Mouse (Mus musculus) hindbrain, embryonic 15.5 days (tissue): ENCODE measurements at regions not wholly inside any gene's neighbourhood (a gene's known extent, or its start where the extent isn't known, plus 50 kb on each side); places are given as distances from the start of the nearest gene placed in this dataset.

Experiments
- ATAC-seq: fragments of 200-750 bp; cut with Nextera tagmentation; 2 replicates; pipeline ENCODE4 v1.8.0; 2017; ENCODE audit warnings: low read depth, moderate number of reproducible peaks, moderate TSS enrichment; ENCODE audit not compliant: low FRiP score
- H3K27ac ChIP-seq: fragments of 300-500 bp; sonication (generic); replicated peaks from 2 replicates; pipeline ENCODE4 v1.5.1; 2015; ENCODE audit warnings: mild to moderate bottlenecking, inconsistent platforms
- H3K27me3 ChIP-seq: fragments of 300-500 bp; sonication (generic); 2 replicates; pipeline ENCODE4 v1.6.1; 2015; ENCODE audit warnings: control low read depth, inconsistent platforms
- H3K36me3 ChIP-seq: fragments of 300-500 bp; sonication (generic); 2 replicates; pipeline ENCODE4 v1.6.1; 2015; ENCODE audit warnings: control low read depth, inconsistent platforms
- H3K4me1 ChIP-seq: fragments of 300-500 bp; sonication (generic); replicated peaks from 2 replicates; pipeline ENCODE4 v1.6.1; 2015; ENCODE audit warnings: control low read depth, inconsistent platforms
- H3K4me2 ChIP-seq: fragments of 300-500 bp; sonication (generic); 2 replicates; pipeline ENCODE4 v1.6.1; 2015; ENCODE audit warnings: moderate library complexity, mild to moderate bottlenecking, inconsistent platforms
- H3K4me3 ChIP-seq: fragments of 300-500 bp; sonication (generic); 2 replicates; pipeline ENCODE4 v1.5.1; 2015; ENCODE audit warnings: mild to moderate bottlenecking, inconsistent platforms
- H3K9ac ChIP-seq: fragments of 300-500 bp; sonication (generic); 2 replicates; pipeline ENCODE4 v1.6.1; 2015; ENCODE audit warnings: inconsistent platforms
- H3K9me3 ChIP-seq: fragments of 300-500 bp; sonication (generic); 2 replicates; pipeline ENCODE4 v1.6.1; 2016; ENCODE audit warnings: control low read depth, inconsistent platforms
- WGBS: fragments of 180-500 bp; shearing (Covaris S2); methylation state at CpG from one replicate; pipeline ENCODE4 v1.1.7; 2015; 5-methylcytosine and 5-hydroxymethylcytosine counted together

DNA sequence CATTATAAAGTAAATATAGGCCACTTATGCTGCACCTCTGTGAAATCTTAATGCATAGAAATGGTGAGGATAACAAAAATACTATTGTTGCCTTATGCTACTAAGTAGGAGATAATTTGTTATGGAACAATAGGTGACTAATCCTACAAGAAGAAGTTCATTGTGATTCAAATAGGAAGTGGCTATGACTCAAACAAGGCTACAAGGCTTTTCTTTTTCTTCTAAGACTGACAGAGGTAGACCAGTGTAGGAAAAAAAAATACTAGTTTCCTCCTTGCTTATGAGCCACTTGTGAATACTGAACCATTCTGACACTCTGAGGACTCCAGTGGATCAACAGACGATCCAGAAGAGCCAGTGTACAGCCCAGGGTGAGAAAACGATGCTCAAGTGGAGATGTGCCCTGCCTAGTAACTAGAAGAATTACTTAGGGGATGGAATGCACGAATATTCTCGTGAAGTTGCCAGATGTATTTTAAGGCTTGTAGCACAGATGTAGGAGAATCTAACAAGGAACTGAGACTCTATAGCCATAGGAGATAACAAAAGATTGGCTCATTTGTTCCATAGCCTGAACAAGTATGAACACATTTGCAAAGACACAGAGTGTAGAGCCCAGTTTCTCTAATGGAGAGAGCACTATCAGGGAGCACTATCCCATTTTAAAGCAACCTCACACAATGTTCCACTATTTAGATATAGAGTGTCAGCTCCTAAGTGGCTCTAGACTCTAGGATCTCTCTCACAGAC is 60.3 kb downstream of the Fzd1 start:
- ATAC-seq = no peak
- 80% methylated on average over 4 of the region's 4 CpGs for WGBS
- H3K4me2 ChIP-seq = no peak overlapping the region
- H3K27me3 ChIP-seq = no peaks in the 10 kb centered on the region
- H3K36me3 ChIP-seq = no peaks in the 10 kb centered on the region
- no peak overlapping the region for H3K9ac ChIP-seq
- no peaks in the 10 kb centered on the region for H3K4me1 ChIP-seq
- no peaks in the 10 kb centered on the region for H3K9me3 ChIP-seq
- H3K27ac ChIP-seq = no peak overlapping the region
- H3K4me3 ChIP-seq = no peak overlapping the region

DNA sequence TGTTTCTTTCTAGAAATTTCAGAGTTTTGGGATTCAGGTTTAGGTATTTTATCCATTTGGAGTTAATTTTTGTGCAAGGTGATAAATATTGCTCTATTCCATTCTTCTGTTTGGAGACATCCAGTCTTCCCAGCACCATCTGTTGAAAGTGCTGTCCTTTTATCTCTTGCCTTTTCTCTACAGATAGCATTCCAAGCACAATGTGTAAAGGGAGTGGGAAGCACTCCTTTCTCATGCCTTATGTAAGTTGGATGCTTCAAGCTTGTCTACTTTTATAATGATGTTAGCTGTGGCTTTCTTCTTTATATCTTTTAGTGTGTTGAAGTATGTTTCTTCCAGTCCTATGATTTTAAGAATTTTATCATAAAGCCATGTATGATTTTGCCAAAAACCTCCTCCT is 61.1 kb downstream of the Fzd1 start:
- H3K4me2 ChIP-seq = no peak overlapping the region
- H3K4me3 ChIP-seq = no peak overlapping the region
- no peaks in the 10 kb centered on the region for H3K4me1 ChIP-seq
- H3K36me3 ChIP-seq = no peaks in the 10 kb centered on the region
- no peaks in the 10 kb centered on the region for H3K27me3 ChIP-seq
- H3K9me3 ChIP-seq = no peaks in the 10 kb centered on the region
- no peak overlapping the region for H3K9ac ChIP-seq
- no peak for ATAC-seq
- H3K27ac ChIP-seq = no peak overlapping the region

DNA sequence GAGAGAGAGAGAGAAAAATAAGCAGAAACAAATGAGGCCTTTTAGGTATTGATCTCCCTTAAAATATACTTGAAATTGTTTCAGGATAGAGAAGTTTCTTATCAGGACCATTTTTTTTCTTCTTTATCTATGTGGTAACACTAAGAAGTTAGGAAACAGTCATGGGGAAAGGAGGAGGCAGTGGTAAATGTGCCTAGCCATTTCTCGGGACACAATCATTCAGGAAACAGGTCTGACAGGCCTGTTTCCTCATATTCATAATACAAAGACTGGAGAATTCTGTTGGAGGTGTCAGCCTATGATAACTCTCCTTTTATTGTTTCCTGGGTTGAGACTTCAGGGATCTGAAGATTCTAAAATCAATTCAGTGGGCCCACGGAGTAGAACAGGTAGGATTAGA is 68.7 kb downstream of the Fzd1 start:
- H3K4me1 ChIP-seq = no peaks in the 10 kb centered on the region
- WGBS = 94% methylated on average over 2 of the region's 2 CpGs
- no peak overlapping the region for H3K4me3 ChIP-seq
- ATAC-seq = no peak
- H3K27ac ChIP-seq = no peak overlapping the region
- H3K9ac ChIP-seq = no peak overlapping the region
- no peaks in the 10 kb centered on the region for H3K9me3 ChIP-seq
- H3K27me3 ChIP-seq = no peaks in the 10 kb centered on the region
- H3K4me2 ChIP-seq = no peak overlapping the region
- no peaks in the 10 kb centered on the region for H3K36me3 ChIP-seq

GRCm38 (mm10) chr5:4675316-4675715 is 82.5 kb downstream of the Fzd1 start:
- Histone ChIP-seq H3K36me3 (no peaks in the 10 kb centered on the region), H3K27me3 (no peaks in the 10 kb centered on the region), H3K9me3 (no peaks in the 10 kb centered on the region), H3K4me1 (no peaks in the 10 kb centered on the region), H3K4me2 (no peak overlapping the region), H3K4me3 (no peak overlapping the region), H3K9ac (no peak overlapping the region), H3K27ac (no peak overlapping the region)
- WGBS = 93% methylated on average over 2 of the region's 2 CpGs
- ATAC-seq = no peak

DNA sequence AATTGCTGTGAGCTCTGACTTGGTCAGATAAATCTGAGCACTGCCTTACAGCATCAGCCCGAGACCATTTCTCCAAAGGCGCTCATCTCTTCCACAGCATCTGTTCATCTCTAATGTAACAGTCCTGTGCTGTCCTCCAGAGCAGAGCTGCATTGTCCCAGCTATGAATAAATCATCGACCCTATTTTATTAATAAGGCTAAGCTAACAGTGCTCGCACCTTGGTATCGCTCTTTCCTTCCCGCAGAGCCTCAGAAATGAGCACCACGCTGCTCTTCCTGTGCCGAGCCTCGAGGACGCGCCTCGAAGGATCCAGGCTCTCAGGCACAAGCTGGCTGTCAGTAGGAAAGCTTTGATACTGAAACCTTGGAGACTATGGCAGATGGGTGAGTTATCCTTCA is 91.5 kb downstream of the Fzd1 start:
- peak; percentile 76 for ATAC-seq
- WGBS = 42% methylated on average over 12 of the region's 12 CpGs
- Histone ChIP-seq H3K4me2 (peak overlapping the region; percentile 35), H3K36me3 (no peaks in the 10 kb centered on the region), H3K9me3 (no peaks in the 10 kb centered on the region), H3K27ac (peak overlapping the region; percentile 45; the same call in 1 of the 2 replicates), H3K4me3 (no peak overlapping the region), H3K4me1 (peaks cover 11% of the 10 kb centered on the region), H3K27me3 (no peaks in the 10 kb centered on the region), H3K9ac (no peak overlapping the region)

GRCm38 (mm10) chr5:4665978-4666377 is 91.9 kb downstream of the Fzd1 start:
- no peaks in the 10 kb centered on the region for H3K9me3 ChIP-seq
- H3K4me2 ChIP-seq = peak overlapping the region; percentile 35
- peaks cover 11% of the 10 kb centered on the region for H3K4me1 ChIP-seq
- no peak overlapping the region for H3K4me3 ChIP-seq
- H3K9ac ChIP-seq = no peak overlapping the region
- no peaks in the 10 kb centered on the region for H3K27me3 ChIP-seq
- 0 out of 2 replicates have a peak, but pooled peaks have one; percentile 6 for ATAC-seq
- 65% methylated on average over 9 of the region's 9 CpGs for WGBS
- H3K27ac ChIP-seq = peak overlapping the region; percentile 45; the same call in 1 of the 2 replicates
- H3K36me3 ChIP-seq = no peaks in the 10 kb centered on the region

DNA sequence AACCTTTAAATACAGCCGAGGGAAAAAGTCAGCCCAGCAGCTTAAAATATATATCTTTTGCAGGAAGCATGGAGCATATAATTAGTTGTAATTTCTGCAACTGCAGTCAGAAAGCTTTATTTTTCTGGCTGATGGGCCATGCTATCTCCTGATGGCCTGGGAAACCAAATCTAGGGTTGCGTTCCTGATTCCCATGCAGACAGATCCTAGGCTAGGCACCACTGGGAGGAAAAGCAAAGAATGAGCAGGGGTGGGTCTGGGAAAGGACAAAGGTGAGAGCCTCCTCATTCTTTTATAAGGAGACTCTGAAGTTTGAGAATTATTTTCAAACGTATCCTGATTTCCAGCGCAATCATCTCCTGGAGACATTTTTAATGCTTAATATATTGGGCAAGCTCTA is 92.9 kb downstream of the Fzd1 start:
- Histone ChIP-seq H3K27me3 (no peaks in the 10 kb centered on the region), H3K9me3 (no peaks in the 10 kb centered on the region), H3K27ac (no peak overlapping the region), H3K9ac (no peak overlapping the region), H3K36me3 (no peaks in the 10 kb centered on the region), H3K4me3 (no peak overlapping the region), H3K4me1 (peaks cover 11% of the 10 kb centered on the region), H3K4me2 (no peak overlapping the region)
- 70% methylated on average over 4 of the region's 4 CpGs for WGBS
- ATAC-seq = no peak

DNA sequence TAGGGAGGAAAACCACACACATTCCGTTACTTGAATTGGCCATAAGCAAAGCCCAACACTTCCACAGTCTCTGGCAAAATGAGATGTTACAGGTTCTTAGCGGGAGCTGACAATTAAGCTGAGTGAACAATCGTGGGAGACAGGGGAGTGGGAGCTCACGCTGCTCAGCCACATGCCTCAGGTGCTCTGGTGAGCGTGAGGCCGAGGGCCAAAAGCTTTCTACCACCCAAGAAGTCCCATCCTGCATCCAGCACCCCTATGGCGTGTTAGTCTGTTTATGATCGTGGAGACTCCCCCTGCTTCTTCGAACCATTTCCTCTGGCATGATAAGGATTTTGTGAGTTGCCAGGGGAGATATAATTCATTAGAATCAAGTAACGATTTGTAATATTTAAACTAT is 93.3 kb downstream of the Fzd1 start:
- Histone ChIP-seq H3K9me3 (no peaks in the 10 kb centered on the region), H3K27me3 (no peaks in the 10 kb centered on the region), H3K4me1 (peaks cover 11% of the 10 kb centered on the region), H3K9ac (no peak overlapping the region), H3K27ac (no peak overlapping the region), H3K4me3 (no peak overlapping the region), H3K36me3 (no peaks in the 10 kb centered on the region), H3K4me2 (no peak overlapping the region)
- no peak for ATAC-seq
- WGBS = 61% methylated on average over 10 of the region's 10 CpGs

- no peak overlapping the region for H3K9ac ChIP-seq
- no peaks in the 10 kb centered on the region for H3K9me3 ChIP-seq
- H3K4me3 ChIP-seq = no peak overlapping the region
- H3K4me2 ChIP-seq = 0 out of 2 replicates have a peak overlapping the region, but pooled peaks have one; percentile 4
- H3K27ac ChIP-seq = no peak overlapping the region
- peaks cover 11% of the 10 kb centered on the region for H3K4me1 ChIP-seq
- no peaks in the 10 kb centered on the region for H3K36me3 ChIP-seq
- WGBS = 75% methylated on average over 6 of the region's 6 CpGs
- no peak for ATAC-seq
- H3K27me3 ChIP-seq = no peaks in the 10 kb centered on the region
These were observed 95.6 kb downstream of the Fzd1 start for GRCm38 (mm10) chr5:4662198-4662585.

GRCm38 (mm10) chr5:4661420-4662197 is 96.2 kb downstream of the Fzd1 start:
- WGBS = 67% methylated on average over 12 of the region's 12 CpGs
- no peak for ATAC-seq

GRCm38 (mm10) chr5:4657982-4658381 is 99.9 kb downstream of the Fzd1 start:
- no peaks in the 10 kb centered on the region for H3K9me3 ChIP-seq
- no peak for ATAC-seq
- no peak overlapping the region for H3K4me3 ChIP-seq
- H3K4me1 ChIP-seq = no peaks in the 10 kb centered on the region
- H3K9ac ChIP-seq = no peak overlapping the region
- no peaks in the 10 kb centered on the region for H3K36me3 ChIP-seq
- no peak overlapping the region for H3K4me2 ChIP-seq
- WGBS = 33% methylated on average over 1 of the region's 1 CpGs
- no peak overlapping the region for H3K27ac ChIP-seq
- no peaks in the 10 kb centered on the region for H3K27me3 ChIP-seq

More at GRCm38 (mm10) chr5:4661420-4662197, 96.2 kb downstream of the Fzd1 start:
- H3K9me3 ChIP-seq = no peaks in the 10 kb centered on the region
- H3K36me3 ChIP-seq = no peaks in the 10 kb centered on the region
- no peaks in the 10 kb centered on the region for H3K27me3 ChIP-seq
- H3K4me2 ChIP-seq = 0 out of 2 replicates have a peak overlapping the region, but pooled peaks have one; percentile 4
- peaks cover 10% of the 10 kb centered on the region for H3K4me1 ChIP-seq
- H3K27ac ChIP-seq = no peak overlapping the region
- no peak overlapping the region for H3K4me3 ChIP-seq
- no peak overlapping the region for H3K9ac ChIP-seq

- H3K27ac ChIP-seq = no peak overlapping the region
- H3K36me3 ChIP-seq = no peaks in the 10 kb centered on the region
- H3K4me1 ChIP-seq = 0 out of 2 replicates have a peak, but pooled peaks cover 17% of the 10 kb centered on the region
- no peak overlapping the region for H3K4me2 ChIP-seq
- no peak overlapping the region for H3K4me3 ChIP-seq
- H3K9ac ChIP-seq = no peak overlapping the region
- H3K9me3 ChIP-seq = no peaks in the 10 kb centered on the region
- H3K27me3 ChIP-seq = no peaks in the 10 kb centered on the region
- ATAC-seq = no peak
These were observed 103.6 kb downstream of the Fzd1 start for GRCm38 (mm10) chr5:4654186-4654585.
